Mouse (Mus musculus): ENCODE results near the gene Scgb1b7.
"Not testable (repeated sequence)": the region's sequence is repeated elsewhere in the genome, so short reads cannot be mapped to it uniquely, and the experiment has no call there.

Gene Scgb1b7

DNA sequence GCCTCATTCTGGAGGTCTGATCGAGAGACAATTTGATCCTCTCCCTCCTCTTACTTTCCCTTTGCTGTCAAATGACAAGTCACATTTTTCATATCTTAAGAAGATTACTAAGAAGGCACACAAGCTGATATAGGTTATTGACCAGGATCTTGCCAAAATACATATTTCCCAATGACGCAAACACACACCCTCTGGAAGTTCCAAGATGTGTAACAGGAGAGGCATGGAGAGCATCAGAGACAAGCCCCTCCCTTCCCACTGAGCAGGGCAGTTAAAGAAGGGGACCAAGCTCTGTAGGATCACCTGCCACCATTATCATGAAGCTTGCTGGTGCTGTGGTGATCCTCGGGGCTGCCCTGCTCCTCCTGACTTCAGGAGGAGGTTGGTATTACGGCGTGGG lies at the start of gene Scgb1b7:
TSS of gene Scgb1b7 (plus strand) at position 301 of the 400 bp plus-strand sequence.
- DNase-seq (ENCODE audit: low read depth, low spot score), result not testable (repeated sequence)

- not testable (repeated sequence) for DNase-seq (ENCODE audit: low read depth, low spot score)
Measured at GRCm38 (mm10) chr7:31705657-31706056, 6.8 kb upstream of the Scgb1b7 start, which contains the start of gene Scgb2b7. Gene Scgb2b7 (minus strand): TSS chr7:31705757.
